Mouse (Mus musculus): ENCODE measurements around the gene Palm2.

GRCm38 (mm10) chr4:57510576-57510975 lies 76.5 kb downstream of the Palm2 start:
- TF ChIP-seq POLR2A (IDR thresholded peaks at IDR 0.05; ENCODE audit: borderline replicate concordance, extremely low read depth, low read depth, low read length) = no peak
- TF ChIP-seq CTCF (IDR thresholded peaks at IDR 0.05; ENCODE audit: insufficient read depth, low read length) = no peak
